Mouse (Mus musculus): ENCODE data around the gene A930033H14Rik.

A930033H14Rik gene

GRCm38 (mm10) chr10:69212542-69213440 lies at the start of gene A930033H14Rik:
A930033H14Rik (minus strand) TSS chr10:69213098.
- DNase-seq (ENCODE audit: low spot score in 2 of 2): peak; percentile 80 to 87

GRCm38 (mm10) chr10:69259929-69260328 lies 47.0 kb upstream of the A930033H14Rik start:
- no peak for DNase-seq (ENCODE audit: low spot score in 2 of 2)

- no peak for DNase-seq (ENCODE audit: low spot score in 2 of 2)
Measured at GRCm38 (mm10) chr10:69259161-69259560, 46.3 kb upstream of the A930033H14Rik start.

GRCm38 (mm10) chr10:69258588-69258987 lies 45.7 kb upstream of the A930033H14Rik start:
- DNase-seq (ENCODE audit: low spot score in 2 of 2): no peak

GRCm38 (mm10) chr10:69257592-69258133 lies 44.8 kb upstream of the A930033H14Rik start:
- no peak for DNase-seq (ENCODE audit: low spot score in 2 of 2)

- no peak for DNase-seq (ENCODE audit: low spot score in 2 of 2)
Measured at GRCm38 (mm10) chr10:69255594-69255993, 42.7 kb upstream of the A930033H14Rik start.

DNA sequence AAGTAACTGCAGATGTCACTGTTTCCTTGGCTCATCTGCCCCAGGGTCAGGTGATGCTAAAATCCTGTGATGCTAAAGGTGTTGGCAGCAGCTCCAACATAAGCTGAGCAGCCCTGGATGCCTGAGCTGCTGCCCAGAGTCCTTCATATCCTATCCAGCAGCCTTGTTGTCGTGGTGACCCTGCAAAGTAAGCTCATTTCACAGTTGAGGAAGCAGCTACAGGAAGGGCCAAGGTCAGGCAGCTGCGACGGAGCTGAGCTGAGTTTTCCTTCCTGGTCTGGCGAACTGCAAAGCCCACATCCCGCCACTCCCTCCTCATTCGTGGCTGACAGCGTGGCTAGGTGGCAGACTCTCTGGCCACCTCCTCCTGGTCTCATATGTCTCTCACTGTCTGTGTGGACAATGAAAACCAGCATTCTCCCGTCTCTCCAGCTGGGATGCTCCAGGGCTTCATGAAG lies 41.5 kb upstream of the A930033H14Rik start:
- DNase-seq (ENCODE audit: low spot score in 2 of 2): peak; percentile 57 to 67

GRCm38 (mm10) chr10:69253686-69254080 lies 40.8 kb upstream of the A930033H14Rik start:
- DNase-seq (ENCODE audit: low spot score in 2 of 2): no peak

DNA sequence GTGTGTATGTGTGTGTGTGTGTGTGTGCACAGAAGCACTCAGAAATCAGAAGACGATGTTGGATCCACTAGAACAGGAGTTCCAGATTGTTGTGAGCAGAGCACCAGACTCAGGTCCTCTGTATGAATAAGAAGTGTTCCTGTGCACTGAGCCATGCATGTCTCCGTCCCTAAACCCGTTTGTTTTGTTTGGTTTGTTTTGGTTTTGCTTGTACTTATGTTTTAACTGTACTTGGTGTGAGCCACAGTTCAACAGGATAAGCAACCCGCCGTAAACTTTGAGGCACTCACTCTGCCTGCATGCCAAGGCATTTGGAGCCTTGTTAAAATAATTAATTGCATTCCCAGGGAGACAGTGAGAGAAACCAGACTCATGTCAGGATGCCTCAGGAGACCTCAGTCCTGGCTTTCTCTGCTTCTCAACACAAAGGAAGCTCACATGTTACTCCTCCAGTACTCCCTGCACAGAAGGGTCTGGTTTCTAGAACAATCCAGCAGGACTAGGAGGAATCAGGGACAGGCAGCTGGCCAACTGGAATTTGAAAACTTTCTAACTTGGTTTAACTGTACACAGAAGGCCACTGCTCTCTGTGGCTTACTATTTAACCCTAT lies 40.3 kb upstream of the A930033H14Rik start:
- DNase-seq (ENCODE audit: low spot score in 2 of 2): no peak

DNA sequence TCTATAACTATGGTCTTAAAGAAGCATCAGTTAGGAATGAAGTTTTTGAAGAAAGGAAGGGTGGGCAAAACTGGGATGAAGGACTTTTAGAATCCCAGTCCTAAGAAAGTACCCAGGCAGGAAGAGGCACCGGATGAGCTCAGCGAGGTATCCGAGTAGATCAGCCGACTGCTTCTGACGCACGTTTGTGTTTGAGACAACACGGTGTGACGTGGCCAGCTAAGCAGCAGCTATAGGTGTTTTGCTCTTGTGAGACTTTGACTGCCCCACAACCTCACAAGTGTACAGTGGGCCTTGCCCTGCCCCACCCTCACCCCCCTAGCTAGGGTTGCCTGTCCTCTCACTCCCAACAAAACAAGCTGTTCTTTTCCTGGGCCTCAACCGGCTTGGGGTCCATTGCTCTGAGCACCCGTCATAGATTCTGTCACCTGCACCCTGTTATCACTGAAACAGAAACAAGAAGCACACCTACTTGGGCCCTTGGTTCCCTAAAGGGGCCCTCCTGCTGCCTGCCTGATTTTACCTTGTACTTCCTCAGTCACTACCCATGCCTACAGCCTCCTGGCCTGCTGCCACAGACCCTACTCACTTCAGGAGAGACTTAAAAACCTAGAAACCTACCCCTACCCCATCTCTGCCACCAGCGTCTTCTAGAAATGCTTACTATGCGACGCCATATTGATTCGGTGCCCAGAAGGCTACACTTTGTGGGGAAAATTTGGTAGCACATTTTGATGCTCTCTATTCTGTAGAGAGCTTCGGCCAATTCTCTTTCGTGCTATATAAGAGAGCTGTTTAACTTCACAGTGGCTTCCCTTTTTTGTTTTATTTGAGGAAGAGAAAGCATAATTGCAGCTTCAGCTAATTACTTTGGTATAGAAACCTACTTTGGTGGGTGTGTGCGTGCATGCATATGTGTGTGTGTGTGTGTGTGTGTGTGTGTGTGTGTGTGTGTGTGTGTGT lies 39.5 kb upstream of the A930033H14Rik start:
- no peak for DNase-seq (ENCODE audit: low spot score in 2 of 2)

DNA sequence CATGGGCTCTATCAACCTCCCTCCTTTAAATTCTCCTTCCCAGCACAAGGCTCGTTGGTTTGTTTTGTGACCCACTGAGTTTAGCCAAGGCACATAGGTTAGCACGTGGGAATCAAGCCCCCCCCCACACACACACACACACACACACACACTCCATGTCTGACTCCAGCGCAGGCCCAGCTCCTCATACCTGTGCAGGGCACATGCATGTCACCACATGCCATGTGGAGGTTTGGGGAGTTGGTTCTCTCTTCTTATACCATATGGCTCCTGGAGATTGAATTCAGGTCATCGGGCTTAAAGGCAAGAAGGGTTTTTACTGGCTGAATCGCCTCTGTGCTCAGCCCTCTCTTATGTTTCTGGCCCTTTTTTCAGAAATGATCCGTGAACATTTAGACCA lies 38.4 kb upstream of the A930033H14Rik start:
- no peak for DNase-seq (ENCODE audit: low spot score in 2 of 2)

- DNase-seq (ENCODE audit: low spot score in 2 of 2): no peak
Measured at GRCm38 (mm10) chr10:69248261-69249160, 35.6 kb upstream of the A930033H14Rik start.

- no peak for DNase-seq (ENCODE audit: low spot score in 2 of 2)
Measured at GRCm38 (mm10) chr10:69247311-69248033, 34.6 kb upstream of the A930033H14Rik start.

- no peak for DNase-seq (ENCODE audit: low spot score in 2 of 2)
Measured at GRCm38 (mm10) chr10:69246762-69247161, 33.9 kb upstream of the A930033H14Rik start.

DNA sequence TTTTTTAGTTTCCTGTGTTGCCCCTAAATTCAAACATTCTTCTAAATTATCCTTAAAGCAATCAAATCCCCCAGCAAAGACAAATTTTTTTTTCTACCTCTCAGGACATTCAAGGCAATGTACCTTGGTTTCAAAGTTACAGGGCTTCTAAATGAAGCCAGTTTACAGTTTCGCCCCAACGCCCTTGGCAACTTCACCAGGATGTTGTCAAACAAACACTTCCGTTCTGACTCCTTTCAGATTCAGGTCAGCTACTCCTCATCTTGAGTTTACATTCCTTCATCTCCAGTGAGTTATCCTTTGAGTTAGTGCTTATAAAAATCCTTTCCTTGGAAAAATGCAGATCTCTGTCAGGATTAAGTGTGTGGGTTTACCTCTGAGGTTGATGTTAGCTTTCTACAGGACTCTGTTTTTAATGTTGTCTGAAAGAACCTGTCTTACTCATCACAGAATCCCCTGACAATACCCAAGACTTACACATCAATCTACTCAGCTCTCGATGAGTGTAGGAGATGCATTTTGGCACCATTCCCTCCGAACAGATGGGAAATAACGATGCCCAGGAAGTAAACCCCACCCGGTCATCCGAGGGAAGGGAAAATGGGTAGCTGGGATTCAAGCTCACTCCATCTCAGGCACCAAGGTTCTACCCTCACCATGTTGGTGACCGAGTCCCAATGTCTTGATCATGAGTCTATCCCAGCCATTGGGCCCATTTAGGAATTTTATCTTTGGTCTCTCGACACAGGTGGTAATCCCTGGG lies 33.2 kb upstream of the A930033H14Rik start:
- DNase-seq (ENCODE audit: low spot score in 2 of 2): no peak

- no peak for DNase-seq (ENCODE audit: low spot score in 2 of 2)
Measured at GRCm38 (mm10) chr10:69245151-69245550, 32.3 kb upstream of the A930033H14Rik start.

DNA sequence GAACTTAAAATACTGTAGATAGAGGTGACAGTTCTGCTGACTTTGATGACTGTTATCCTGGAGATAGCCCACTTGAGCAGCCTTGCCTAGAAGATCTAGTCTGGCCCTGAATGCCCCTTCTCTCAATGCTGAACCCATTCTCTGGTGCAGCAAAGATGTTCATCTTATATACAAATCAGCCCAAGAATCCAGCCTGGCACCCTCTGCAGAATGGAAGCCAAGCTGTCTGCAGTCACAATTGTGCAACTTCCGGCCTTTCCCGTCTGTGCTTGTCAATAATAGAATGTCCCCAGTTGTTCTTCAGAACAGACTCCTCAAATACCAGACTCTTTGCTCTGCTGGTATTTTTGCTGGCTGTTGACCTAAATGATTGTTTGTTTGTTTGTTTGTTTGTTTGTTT lies 27.6 kb upstream of the A930033H14Rik start:
- DNase-seq (ENCODE audit: low spot score in 2 of 2): peak in 1 of 2 experiments; percentile 47

DNA sequence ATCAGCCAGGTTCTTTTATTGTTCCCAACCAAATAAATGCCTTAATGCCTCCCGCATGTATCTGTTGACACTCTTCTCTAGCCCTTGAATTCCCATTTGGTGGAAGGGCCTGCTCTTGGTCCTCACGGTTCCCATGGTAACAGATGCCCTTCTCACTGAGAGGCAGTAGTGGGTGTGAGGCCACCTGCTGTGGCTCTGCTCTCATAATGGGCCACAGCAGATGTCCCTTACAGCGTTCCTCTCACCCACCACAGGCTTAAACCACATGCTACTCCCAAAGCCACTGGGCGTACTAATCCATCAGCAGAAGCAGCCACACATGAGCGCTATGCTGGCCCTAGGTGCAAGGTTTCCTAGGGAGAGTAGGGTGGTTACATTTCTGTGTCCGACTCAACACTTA lies 25.4 kb upstream of the A930033H14Rik start:
- DNase-seq (ENCODE audit: low spot score in 2 of 2): no peak

GRCm38 (mm10) chr10:69237781-69238180 lies 24.9 kb upstream of the A930033H14Rik start:
- DNase-seq (ENCODE audit: low spot score in 2 of 2): no peak

All from right cerebral cortex, postnatal 10 days (tissue).